Mouse (Mus musculus): Measurements from ENCODE around the gene Taf9b. TPM values are rescaled to one million over a fixed set of nuclear protein-coding genes. Genes with fewer than 3 reads are reported as not detected.

The Taf9b gene
- polyA plus RNA-seq, 1 experiment from 2014 or later = 14.1 TPM

GRCm38 (mm10) chrX:106184279-106184678 lies 36.7 kb downstream of the Taf9b start:
- Histone ChIP-seq H3K4me3 (no peak overlapping the region), H3K9me3 (no peaks in the 10 kb centered on the region), H3K27ac (no peak overlapping the region), H3K27me3 (ENCODE audit: insufficient read depth, poor library complexity, severe bottlenecking) (no peaks in the 10 kb centered on the region), H3K4me1 (no peaks in the 10 kb centered on the region), H3K36me3 (no peaks in the 10 kb centered on the region)
- 20% methylated on average over 4 of the region's 4 CpGs for WGBS
- no peak for DNase-seq (ENCODE audit: low spot score)

- no peak overlapping the region for H3K27ac ChIP-seq
- H3K27me3 ChIP-seq (ENCODE audit: insufficient read depth, poor library complexity, severe bottlenecking) = no peaks in the 10 kb centered on the region
- no peaks in the 10 kb centered on the region for H3K4me1 ChIP-seq
- 56% methylated on average over 9 of the region's 9 CpGs for WGBS
- H3K9me3 ChIP-seq = no peaks in the 10 kb centered on the region
- H3K4me3 ChIP-seq = no peak overlapping the region
- no peaks in the 10 kb centered on the region for H3K36me3 ChIP-seq
- no peak for DNase-seq (ENCODE audit: low spot score)
Measured at GRCm38 (mm10) chrX:106176331-106176730, 44.6 kb downstream of the Taf9b start.

GRCm38 (mm10) chrX:106171853-106172154 lies 49.2 kb downstream of the Taf9b start:
- H3K27ac ChIP-seq = peak overlapping the region; percentile 67; the same call in 1 of the 2 replicates
- DNase-seq (ENCODE audit: low spot score) = no peak
- H3K27me3 ChIP-seq (ENCODE audit: insufficient read depth, poor library complexity, severe bottlenecking) = no peaks in the 10 kb centered on the region
- no peaks in the 10 kb centered on the region for H3K9me3 ChIP-seq
- H3K4me3 ChIP-seq = peak overlapping the region; percentile 49
- WGBS = 60% methylated on average over 5 of the region's 6 CpGs
- H3K4me1 ChIP-seq = no peaks in the 10 kb centered on the region
- no peaks in the 10 kb centered on the region for H3K36me3 ChIP-seq

- WGBS = 26% methylated on average over 18 of the region's 18 CpGs
Measured at GRCm38 (mm10) chrX:106171106-106171852, 49.7 kb downstream of the Taf9b start.

GRCm38 (mm10) chrX:106165089-106165488 lies 55.9 kb downstream of the Taf9b start:
- H3K27ac ChIP-seq = no peak overlapping the region
- H3K9me3 ChIP-seq = no peaks in the 10 kb centered on the region
- no peak overlapping the region for H3K4me3 ChIP-seq
- 71% methylated on average over 1 of the region's 1 CpGs for WGBS
- no peak for DNase-seq (ENCODE audit: low spot score)
- no peaks in the 10 kb centered on the region for H3K36me3 ChIP-seq
- H3K27me3 ChIP-seq (ENCODE audit: insufficient read depth, poor library complexity, severe bottlenecking) = no peaks in the 10 kb centered on the region
- no peaks in the 10 kb centered on the region for H3K4me1 ChIP-seq

More at GRCm38 (mm10) chrX:106171106-106171852, 49.7 kb downstream of the Taf9b start:
- peak; percentile 79 for DNase-seq (ENCODE audit: low spot score)
- H3K4me3 ChIP-seq = peak overlapping the region; percentile 49
- H3K9me3 ChIP-seq = no peaks in the 10 kb centered on the region
- no peaks in the 10 kb centered on the region for H3K4me1 ChIP-seq
- no peaks in the 10 kb centered on the region for H3K36me3 ChIP-seq
- no peaks in the 10 kb centered on the region for H3K27me3 ChIP-seq (ENCODE audit: insufficient read depth, poor library complexity, severe bottlenecking)
- H3K27ac ChIP-seq = peak overlapping the region; percentile 67; the same call in 1 of the 2 replicates

- H3K27ac ChIP-seq = no peak overlapping the region
- no peak overlapping the region for H3K4me3 ChIP-seq
- no peaks in the 10 kb centered on the region for H3K27me3 ChIP-seq (ENCODE audit: insufficient read depth, poor library complexity, severe bottlenecking)
- H3K9me3 ChIP-seq = no peaks in the 10 kb centered on the region
- no peaks in the 10 kb centered on the region for H3K36me3 ChIP-seq
- no peak for DNase-seq (ENCODE audit: low spot score)
- no peaks in the 10 kb centered on the region for H3K4me1 ChIP-seq
- 74% methylated on average over 5 of the region's 5 CpGs for WGBS
Measured at GRCm38 (mm10) chrX:106164555-106164954, 56.4 kb downstream of the Taf9b start.

GRCm38 (mm10) chrX:106163995-106164394 lies 57.0 kb downstream of the Taf9b start:
- Histone ChIP-seq H3K9me3 (no peaks in the 10 kb centered on the region), H3K4me1 (no peaks in the 10 kb centered on the region), H3K27ac (no peak overlapping the region), H3K4me3 (no peak overlapping the region), H3K36me3 (no peaks in the 10 kb centered on the region), H3K27me3 (ENCODE audit: insufficient read depth, poor library complexity, severe bottlenecking) (no peaks in the 10 kb centered on the region)
- 45% methylated on average over 5 of the region's 5 CpGs for whole genome bisulfite sequencing
- DNase-seq (ENCODE audit: low spot score) = no peak

Other genes with a start within 250 kb of the Taf9b start
- gene Magt1, start 209.3 kb downstream of the Taf9b start, polyA plus RNA-seq (2016; fragmentation: Nextera tagmentation; extraction: Ambion mirVana) = 50.2 and 54.4 TPM in 2 replicates
- gene Cox7b, start 205.5 kb downstream of the Taf9b start, polyA plus RNA-seq (2016; fragmentation: Nextera tagmentation; extraction: Ambion mirVana) = 583 and 682 TPM in 2 replicates
- gene Atp7a, start 193.9 kb downstream of the Taf9b start, polyA plus RNA-seq (2016; fragmentation: Nextera tagmentation; extraction: Ambion mirVana) = 18.3 and 24.0 TPM in 2 replicates
- gene Tlr13, start 78.0 kb downstream of the Taf9b start, polyA plus RNA-seq (2016; fragmentation: Nextera tagmentation; extraction: Ambion mirVana) = 0.05 and 0.08 TPM in 2 replicates
- gene Pgk1, start 34.1 kb downstream of the Taf9b start, polyA plus RNA-seq (2016; fragmentation: Nextera tagmentation; extraction: Ambion mirVana) = 726 and 795 TPM in 2 replicates
- not detected in 2 replicates for gene Fnd3c2, start 34.2 kb upstream of the Taf9b start, polyA plus RNA-seq (2016; fragmentation: Nextera tagmentation; extraction: Ambion mirVana)